Mouse (Mus musculus) effector memory CD4-positive, alpha-beta T cell, adult 5 months (primary cell): ENCODE data around the gene Lrp5. TPM values are rescaled to one million over a fixed set of nuclear protein-coding genes. Genes with fewer than 3 reads are reported as not detected.

ENCODE experiments used
- polyA plus RNA-seq: library from polyadenylated mRNA; unstranded; fragments of 100-300 nt; shearing (Covaris generic); gene quantifications from one replicate; pipeline ENCODE4 v1.2.1, GENCODE M21; 2017

Gene Lrp5
- polyA plus RNA-seq: 0.92 TPM

GRCm38 (mm10) chr19:3686215-3686894 lies at the start of gene Lrp5:
Gene Lrp5 (minus strand): TSS chr19:3686564.

GRCm38 (mm10) chr19:3708078-3709012 lies 22.0 kb upstream of the Lrp5 start, which contains the start of gene 1810055G02Rik:
Gene 1810055G02Rik (plus strand): TSS chr19:3708293.

GRCm38 (mm10) chr19:3575632-3576384 lies 110.6 kb downstream of the Lrp5 start, which contains the start of gene Ppp6r3:
Gene Ppp6r3 (minus strand): TSS chr19:3575749.

Other genes starting within 250 kb of the Lrp5 start
- 81.7 TPM for gene Ppp6r3, start 110.8 kb downstream of the Lrp5 start, polyA plus RNA-seq
- gene 1810055G02Rik, start 21.7 kb upstream of the Lrp5 start, polyA plus RNA-seq: 26.5 TPM
- 101 TPM for gene Kmt5b, start 80.9 kb upstream of the Lrp5 start, polyA plus RNA-seq
- 38.9 TPM for gene Chka, start 165.2 kb upstream of the Lrp5 start, polyA plus RNA-seq
- gene Tcirg1, start 220.6 kb upstream of the Lrp5 start, polyA plus RNA-seq: 67.3 TPM
- gene Ndufs8, start 226.2 kb upstream of the Lrp5 start, polyA plus RNA-seq: 102 TPM
- gene Aldh3b1, start 243.2 kb upstream of the Lrp5 start, polyA plus RNA-seq: not detected
- gene Unc93b1, start 248.6 kb upstream of the Lrp5 start, polyA plus RNA-seq: 29.4 TPM